Mouse (Mus musculus) adrenal gland, postnatal 36 days (tissue): ENCODE results near the gene Hhipl2. TPM values are rescaled to one million over a fixed set of nuclear protein-coding genes. Genes with fewer than 3 reads are reported as not detected.

Experiments
- total RNA-seq, 2 experiments: library from RNA; stranded (reverse); gene quantifications; 2 replicates each; pipeline ENCODE4 v1.2.3; 2021

The Hhipl2 gene
- total RNA-seq, 2 experiments from 2014 or later = not detected

Other genes starting within 250 kb of the Hhipl2 start
- 10 to 100 TPM; 14.9 to 17.0 TPM for gene Disp1, start 196.7 kb upstream of the Hhipl2 start, total RNA-seq
- 10 to 100 TPM; 51.3 to 53.4 TPM for gene Aida, start 121.6 kb upstream of the Hhipl2 start, total RNA-seq
- gene Brox, start 120.9 kb upstream of the Hhipl2 start, total RNA-seq = 10 to 100 TPM; 50.5 to 57.0 TPM
- 100 to 1,000 TPM; 174 to 204 TPM for gene Mia3, start 48.7 kb upstream of the Hhipl2 start, total RNA-seq
- gene Taf1a, start 29.2 kb upstream of the Hhipl2 start, total RNA-seq = 10 to 100 TPM; 15.1 to 24.3 TPM